Mouse (Mus musculus): ENCODE results near the gene Pclo. TPM values are rescaled to one million over a fixed set of nuclear protein-coding genes. Genes with fewer than 3 reads are reported as not detected.

Pclo gene
- 0.01 and 0.02 TPM in 2 replicates for polyA plus RNA-seq (2012; rRNA removed)

GRCm38 (mm10) chr5:14514631-14515523 is at the start of gene Pclo:
Gene Pclo, plus strand, starts transcription at chr5:14514918.

Measured in liver, embryonic 14 days (tissue).